Mouse (Mus musculus) midbrain, embryonic 16.5 days (tissue): Measurements from ENCODE around the gene Tesk1. TPM values are rescaled to one million over a fixed set of nuclear protein-coding genes. Genes with fewer than 3 reads are reported as not detected.

Experiments
- ATAC-seq: fragments of 200-750 bp; cut with Nextera tagmentation; 2 replicates; pipeline ENCODE4 v1.8.0; 2017; ENCODE audit warnings: moderate TSS enrichment
- H3K27ac ChIP-seq: fragments of 300-500 bp; sonication (generic); 2 replicates; pipeline ENCODE4 v1.5.1; 2014; ENCODE audit warnings: mild to moderate bottlenecking, low read length, mixed read lengths
- H3K27me3 ChIP-seq: fragments of 300-500 bp; sonication (generic); 2 replicates; pipeline ENCODE4 v1.6.1; 2014; ENCODE audit warnings: low read depth, low read length, mixed read lengths; ENCODE audit not compliant: control insufficient read depth, insufficient read depth
- H3K36me3 ChIP-seq: fragments of 300-500 bp; sonication (generic); 2 replicates; pipeline ENCODE4 v1.6.1; 2014; ENCODE audit warnings: mild to moderate bottlenecking, low read length, moderate library complexity, mixed read lengths; ENCODE audit not compliant: control insufficient read depth, insufficient read depth
- H3K4me1 ChIP-seq: fragments of 300-500 bp; sonication (generic); 2 replicates; pipeline ENCODE4 v1.6.1; 2014; ENCODE audit warnings: mild to moderate bottlenecking, low read length, mixed read lengths; ENCODE audit not compliant: control insufficient read depth, insufficient read depth
- H3K4me2 ChIP-seq: fragments of 300-500 bp; sonication (generic); 2 replicates; pipeline ENCODE4 v1.6.1; 2014; ENCODE audit warnings: mild to moderate bottlenecking, low read length, mixed read lengths
- H3K4me3 ChIP-seq: fragments of 300-500 bp; sonication (generic); 2 replicates; pipeline ENCODE4 v1.5.1; 2014; ENCODE audit warnings: low read depth, mild to moderate bottlenecking, low read length, moderate library complexity, mixed read lengths
- H3K9ac ChIP-seq: fragments of 300-500 bp; sonication (generic); 2 replicates; pipeline ENCODE4 v1.6.1; 2014; ENCODE audit warnings: low read depth, low read length, mixed read lengths
- H3K9me3 ChIP-seq: fragments of 300-500 bp; sonication (generic); replicated peaks from 2 replicates; pipeline ENCODE4 v1.6.1; 2014; ENCODE audit warnings: mild to moderate bottlenecking, low read length, mixed read lengths; ENCODE audit not compliant: control insufficient read depth, poor library complexity, severe bottlenecking
- WGBS: fragments of 180-500 bp; shearing (Covaris S2); extraction: QIAGEN DNeasy Blood & Tissue Kit; methylation state at CpG from one replicate; pipeline ENCODE4 v1.1.7; 2014; 5-methylcytosine and 5-hydroxymethylcytosine counted together
- polyA plus RNA-seq: library from polyadenylated mRNA; unstranded; fragments of >200 nt; fragmentation: Nextera tagmentation; extraction: Ambion mirVana; gene quantifications from 2 replicates; pipeline ENCODE4 v1.2.1, GENCODE M21; 2015

Gene Tesk1
- polyA plus RNA-seq, 1 experiment from 2014 or later, result 10.7 TPM

DNA sequence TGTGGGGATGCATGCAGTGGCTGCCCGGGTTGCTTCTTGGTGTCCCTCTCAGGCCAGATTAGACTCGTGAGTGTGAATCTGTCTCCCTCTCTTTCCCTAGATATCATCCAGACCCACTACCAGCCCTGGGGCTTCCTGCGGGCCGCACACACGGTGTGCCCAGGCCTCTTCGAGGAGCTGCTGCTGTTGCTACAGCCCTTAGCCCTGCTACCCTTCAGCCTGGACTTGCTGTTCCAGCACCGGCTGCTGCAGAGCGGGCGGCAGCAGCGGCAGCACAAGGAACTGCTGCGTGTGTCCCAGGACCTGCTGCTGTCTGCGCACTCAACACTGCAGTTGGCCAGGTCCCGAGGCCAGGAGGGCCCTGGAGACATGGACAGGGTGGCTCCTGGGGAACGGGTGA is 16.5 kb upstream of the Tesk1 start:
- 25% methylated on average over 14 of the region's 14 CpGs for WGBS
- no peak overlapping the region for H3K27ac ChIP-seq
- peaks cover 7% of the 10 kb centered on the region; the same call in 1 of the 2 replicates for H3K4me1 ChIP-seq
- 0 out of 2 replicates have a peak overlapping the region, but pooled peaks have one; percentile 11 for H3K9ac ChIP-seq
- H3K36me3 ChIP-seq, result peaks cover 52% of the 10 kb centered on the region
- H3K4me2 ChIP-seq, result no peak overlapping the region
- peaks cover 4% of the 10 kb centered on the region; the same call in 1 of the 2 replicates for H3K27me3 ChIP-seq
- H3K4me3 ChIP-seq, result no peak overlapping the region
- H3K9me3 ChIP-seq, result no peaks in the 10 kb centered on the region
- no peak for ATAC-seq

DNA sequence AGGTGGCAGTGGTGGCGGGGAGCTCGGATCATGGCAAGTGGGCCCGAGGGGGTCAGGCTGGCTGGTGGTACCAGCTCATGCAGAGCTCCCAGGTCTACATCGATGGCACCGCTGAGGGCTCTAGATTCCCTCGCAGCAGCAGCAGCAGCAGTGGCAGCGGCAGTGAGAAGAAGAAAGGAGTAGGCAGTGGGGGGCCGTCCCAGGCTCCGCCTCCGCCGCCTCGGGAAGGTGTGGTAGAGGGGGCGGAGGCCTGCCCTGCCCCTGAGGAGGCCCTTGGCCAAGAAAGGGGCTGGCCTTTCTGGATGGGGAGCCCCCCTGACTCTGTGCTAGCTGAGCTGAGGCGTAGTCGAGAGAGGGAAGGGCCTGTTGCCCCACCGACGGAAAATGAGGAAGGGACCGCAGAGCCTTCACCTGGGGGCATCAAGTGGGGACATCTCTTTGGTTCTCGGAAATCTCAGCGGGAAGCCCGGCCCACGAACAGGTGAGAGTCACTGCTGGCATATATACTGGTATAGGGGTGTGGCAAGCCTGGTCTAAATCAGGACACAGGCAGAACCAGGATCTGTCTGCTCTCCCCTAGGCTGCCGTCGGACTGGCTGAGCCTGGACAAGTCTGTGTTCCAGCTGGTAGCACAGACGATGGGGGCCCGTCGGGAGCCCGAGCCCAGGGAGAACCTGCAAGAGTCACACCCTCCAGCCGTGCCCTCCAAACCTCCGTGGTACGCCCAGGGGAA is 15.9 kb upstream of the Tesk1 start:
- 0 out of 2 replicates have a peak overlapping the region, but pooled peaks have one; percentile 11 for H3K9ac ChIP-seq
- peaks cover 7% of the 10 kb centered on the region; the same call in 1 of the 2 replicates for H3K4me1 ChIP-seq
- no peak; the same call in 1 of the 2 replicates for ATAC-seq
- 23% methylated on average over 31 of the region's 31 CpGs for WGBS
- no peak overlapping the region for H3K4me2 ChIP-seq
- peaks cover 4% of the 10 kb centered on the region; the same call in 1 of the 2 replicates for H3K27me3 ChIP-seq
- no peak overlapping the region for H3K4me3 ChIP-seq
- H3K36me3 ChIP-seq, result peaks cover 52% of the 10 kb centered on the region
- H3K9me3 ChIP-seq, result no peaks in the 10 kb centered on the region
- no peak overlapping the region for H3K27ac ChIP-seq

DNA sequence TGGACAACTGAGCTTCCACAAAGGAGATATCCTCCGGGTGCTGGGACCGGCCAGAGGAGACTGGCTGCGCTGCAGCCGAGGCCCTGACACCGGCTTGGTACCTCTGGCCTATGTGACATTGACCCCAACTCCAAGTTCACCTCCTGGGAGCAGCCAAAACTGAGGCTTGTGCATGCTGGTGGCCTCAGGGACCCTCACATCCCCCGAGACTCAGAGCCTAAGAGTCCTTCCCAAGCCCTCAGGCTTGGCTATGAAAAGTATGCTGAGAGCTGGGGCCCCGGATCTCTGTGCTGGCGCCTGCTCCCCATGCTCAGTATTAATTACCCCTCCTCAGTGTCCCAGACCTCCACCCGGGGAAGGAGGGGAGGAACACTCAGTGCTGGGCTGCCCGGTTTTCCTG is 15.3 kb upstream of the Tesk1 start:
- H3K9me3 ChIP-seq, result no peaks in the 10 kb centered on the region
- peaks cover 7% of the 10 kb centered on the region; the same call in 1 of the 2 replicates for H3K4me1 ChIP-seq
- H3K27ac ChIP-seq, result no peak overlapping the region
- no peak for ATAC-seq
- peaks cover 4% of the 10 kb centered on the region; the same call in 1 of the 2 replicates for H3K27me3 ChIP-seq
- no peak overlapping the region for H3K4me3 ChIP-seq
- no peak overlapping the region for H3K9ac ChIP-seq
- 47% methylated on average over 10 of the region's 10 CpGs for WGBS
- H3K36me3 ChIP-seq, result peaks cover 52% of the 10 kb centered on the region
- no peak overlapping the region for H3K4me2 ChIP-seq

DNA sequence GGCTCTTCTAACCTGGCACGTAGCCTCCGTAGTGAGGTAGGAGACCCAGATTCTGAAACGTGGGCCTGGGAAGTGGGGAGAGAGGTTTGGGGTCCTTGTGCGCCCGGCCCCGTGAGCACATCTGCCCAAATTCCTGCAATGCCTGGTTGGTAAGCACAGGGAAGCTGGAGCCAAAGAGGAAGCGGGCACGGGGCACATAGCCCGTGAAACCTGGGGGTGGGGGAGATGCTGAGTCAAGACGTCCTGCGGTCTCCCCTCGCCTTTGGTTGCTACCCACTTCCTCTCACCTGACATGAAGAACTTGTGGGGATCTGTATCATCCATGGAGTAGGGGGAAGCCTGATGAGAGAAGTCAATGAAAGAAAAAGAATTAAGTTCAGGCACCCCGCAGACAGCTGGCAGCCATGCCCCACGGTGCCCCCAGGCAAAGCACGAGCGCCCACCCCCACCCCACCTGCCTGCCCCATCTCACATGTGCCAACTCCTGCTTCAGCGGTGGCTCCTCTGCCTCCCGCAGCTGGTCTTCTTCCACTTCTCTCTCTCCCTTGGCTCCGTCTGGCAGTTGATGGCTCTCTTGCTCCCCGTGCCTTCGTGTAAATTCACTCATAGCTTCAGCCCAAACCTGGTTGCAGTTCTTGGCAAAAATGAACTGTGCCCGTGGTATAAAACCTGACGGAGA is 14.1 kb upstream of the Tesk1 start:
- 19% methylated on average over 23 of the region's 23 CpGs for WGBS
- H3K4me3 ChIP-seq, result no peak overlapping the region
- H3K27me3 ChIP-seq, result peaks cover 4% of the 10 kb centered on the region; the same call in 1 of the 2 replicates
- no peaks in the 10 kb centered on the region for H3K9me3 ChIP-seq
- no peak overlapping the region for H3K4me2 ChIP-seq
- no peak for ATAC-seq
- no peak overlapping the region for H3K9ac ChIP-seq
- H3K36me3 ChIP-seq, result peaks cover 41% of the 10 kb centered on the region
- peaks cover 7% of the 10 kb centered on the region; the same call in 1 of the 2 replicates for H3K4me1 ChIP-seq
- no peak overlapping the region for H3K27ac ChIP-seq

DNA sequence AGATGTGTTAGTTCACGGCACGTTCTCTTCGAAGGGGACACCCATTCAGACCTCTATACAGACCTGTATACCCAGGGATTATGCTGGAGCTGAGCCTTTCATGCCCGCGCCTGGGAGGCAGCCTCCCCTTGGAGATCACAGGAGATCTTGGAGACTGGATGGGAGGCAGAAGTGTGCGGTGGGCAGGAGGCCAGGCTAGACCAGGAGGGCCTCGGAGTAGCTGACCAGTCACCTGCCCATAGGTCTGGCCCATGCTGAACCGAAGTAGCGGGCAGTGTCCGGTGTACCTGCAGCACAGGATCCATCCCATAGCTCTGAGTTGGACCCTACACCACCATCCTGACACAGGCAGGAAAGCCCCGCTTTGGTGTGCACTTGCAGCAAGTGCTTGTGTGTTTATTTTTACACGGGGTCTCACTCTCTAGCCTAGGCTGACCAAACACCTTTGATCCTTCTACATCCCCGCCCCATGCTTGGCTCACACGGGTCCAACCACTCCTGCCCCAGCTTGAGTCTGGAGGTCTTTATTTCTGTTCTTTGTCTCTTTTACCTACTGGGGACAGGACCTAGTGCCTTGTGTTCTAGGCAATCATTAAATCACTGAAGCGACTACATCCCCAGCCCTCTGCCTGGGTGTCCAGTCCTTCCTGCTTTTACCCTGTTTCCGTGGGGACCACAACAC is 13.4 kb upstream of the Tesk1 start:
- peak overlapping the region; percentile 45; the same call in 1 of the 2 replicates for H3K9ac ChIP-seq
- H3K9me3 ChIP-seq, result no peaks in the 10 kb centered on the region
- no peak overlapping the region for H3K4me2 ChIP-seq
- H3K27ac ChIP-seq, result no peak overlapping the region
- 0 out of 2 replicates have a peak, but pooled peaks have one; percentile 4 for ATAC-seq
- 25% methylated on average over 16 of the region's 16 CpGs for WGBS
- peaks cover 7% of the 10 kb centered on the region; the same call in 1 of the 2 replicates for H3K4me1 ChIP-seq
- peaks cover 35% of the 10 kb centered on the region for H3K36me3 ChIP-seq
- peaks cover 4% of the 10 kb centered on the region; the same call in 1 of the 2 replicates for H3K27me3 ChIP-seq
- no peak overlapping the region for H3K4me3 ChIP-seq

DNA sequence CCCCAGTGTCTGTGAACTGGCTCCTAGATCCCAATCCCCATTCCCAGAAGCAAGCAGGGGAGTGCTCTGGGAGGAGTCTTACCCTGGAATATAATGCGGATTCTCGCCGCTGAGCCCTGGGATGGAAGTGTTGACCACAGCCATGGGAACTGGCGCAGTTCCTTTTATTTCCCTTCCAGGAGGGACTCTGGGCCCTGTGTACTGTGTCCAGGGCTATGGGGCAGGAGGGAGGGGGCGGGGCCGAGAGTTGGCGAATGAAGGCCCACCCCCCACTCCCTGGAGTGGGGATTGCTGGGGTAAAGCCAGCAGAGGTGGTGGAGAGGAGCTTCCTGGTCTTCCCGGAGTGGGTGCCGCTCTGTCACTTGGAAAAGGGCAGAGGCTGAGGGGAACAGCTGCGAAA is 12.8 kb upstream of the Tesk1 start, which contains the start of gene Fam166b:
Gene Fam166b (minus strand): TSS at position 189 of the 400 bp plus-strand sequence.
- ATAC-seq, result no peak
- 0 out of 2 replicates have a peak within 1 kb of the TSS, but pooled peaks have one; percentile 9 for H3K4me2 ChIP-seq
- peaks cover 2% of the 10 kb centered on the region; the same call in 1 of the 2 replicates for H3K27me3 ChIP-seq
- H3K9ac ChIP-seq, result peak within 1 kb of the TSS; percentile 45; the same call in 1 of the 2 replicates
- H3K4me1 ChIP-seq, result peaks cover 7% of the 10 kb centered on the region; the same call in 1 of the 2 replicates
- no peak within 1 kb of the TSS for H3K4me3 ChIP-seq
- 10% methylated on average over 10 of the region's 10 CpGs for WGBS
- H3K36me3 ChIP-seq, result peaks cover 29% of the 10 kb centered on the region
- H3K9me3 ChIP-seq, result no peaks in the 10 kb centered on the region
- H3K27ac ChIP-seq, result no peak within 1 kb of the TSS

DNA sequence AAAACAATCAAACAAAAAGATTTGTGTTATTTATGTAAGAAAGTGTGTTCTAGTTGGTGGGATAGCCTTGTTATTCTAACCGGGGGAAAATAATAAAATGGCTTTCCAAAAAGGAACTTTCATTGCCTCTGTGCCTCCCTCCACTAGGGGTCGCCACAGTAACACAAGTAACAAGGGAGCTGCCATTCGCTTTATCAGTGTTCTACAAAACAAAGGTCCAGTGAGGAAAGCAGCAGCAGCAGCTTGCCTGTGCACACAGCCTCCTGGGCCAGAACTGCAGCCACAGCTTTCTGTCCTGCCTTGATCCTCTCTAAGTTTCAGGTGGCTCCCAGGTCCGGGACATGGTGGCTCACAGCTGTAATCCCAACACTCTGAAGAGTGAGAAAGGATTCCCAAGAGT is 10.0 kb upstream of the Tesk1 start:
- H3K4me1 ChIP-seq, result peaks cover 7% of the 10 kb centered on the region; the same call in 1 of the 2 replicates
- no peaks in the 10 kb centered on the region for H3K27me3 ChIP-seq
- H3K36me3 ChIP-seq, result peaks cover 3% of the 10 kb centered on the region
- H3K27ac ChIP-seq, result peak overlapping the region; percentile 75
- no peak overlapping the region for H3K4me2 ChIP-seq
- H3K9me3 ChIP-seq, result no peaks in the 10 kb centered on the region
- H3K4me3 ChIP-seq, result no peak overlapping the region
- no peak overlapping the region for H3K9ac ChIP-seq
- 5% methylated on average over 4 of the region's 4 CpGs for WGBS
- ATAC-seq, result peak; percentile 37; the same call in 1 of the 2 replicates

DNA sequence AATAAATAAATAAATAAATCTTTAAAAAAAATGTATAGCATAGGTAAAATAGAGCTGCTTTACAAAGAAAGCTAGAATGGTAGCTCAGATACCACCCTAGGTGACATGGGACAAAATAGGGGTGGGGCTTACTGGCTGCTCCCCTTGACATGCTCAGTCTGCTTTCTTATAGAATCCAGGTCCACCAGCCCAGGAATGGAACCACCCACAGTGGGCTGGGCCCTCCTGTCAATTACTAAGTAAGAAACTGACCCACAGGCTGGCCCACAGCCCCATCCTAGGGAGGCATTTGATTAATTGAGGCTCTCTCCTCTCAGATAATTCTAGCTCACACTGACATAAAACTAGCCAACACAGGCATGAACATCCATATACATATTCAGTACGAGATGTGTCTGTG is 8.9 kb upstream of the Tesk1 start:
- Histone ChIP-seq H3K4me1 (peaks cover 4% of the 10 kb centered on the region; the same call in 1 of the 2 replicates), H3K9ac (no peak overlapping the region), H3K36me3 (no peaks in the 10 kb centered on the region), H3K27me3 (no peaks in the 10 kb centered on the region), H3K4me2 (no peak overlapping the region), H3K9me3 (no peaks in the 10 kb centered on the region), H3K27ac (no peak overlapping the region), H3K4me3 (no peak overlapping the region)
- WGBS, result 90% methylated on average over 1 of the region's 1 CpGs
- ATAC-seq, result no peak
